Mouse (Mus musculus) embryonic facial prominence, embryonic 14.5 days (tissue): ENCODE data around the gene Vmn1r195. TPM values are rescaled to one million over a fixed set of nuclear protein-coding genes. Genes with fewer than 3 reads are reported as not detected.

Experiments
- ATAC-seq: fragments of 200-750 bp; cut with Nextera tagmentation; 2 replicates; pipeline ENCODE4 v1.8.0; 2017; ENCODE audit warnings: low read depth, moderate number of reproducible peaks, moderate TSS enrichment
- DNase-seq: peaks from one replicate; pipeline ENCODE4 v3.0.0-alpha.2; 2015; ENCODE audit warnings: low spot score
- H3K27ac ChIP-seq: fragments of 300-500 bp; sonication (generic); replicated peaks from 2 replicates; pipeline ENCODE4 v1.5.1; 2014; ENCODE audit warnings: low read depth, mild to moderate bottlenecking, low read length, moderate library complexity
- H3K27me3 ChIP-seq: fragments of 300-500 bp; sonication (generic); replicated peaks from 2 replicates; pipeline ENCODE4 v1.6.1; 2014; ENCODE audit warnings: low read length; ENCODE audit not compliant: control insufficient read depth, insufficient read depth
- H3K36me3 ChIP-seq: fragments of 300-500 bp; sonication (generic); 2 replicates; pipeline ENCODE4 v1.6.1; 2014; ENCODE audit warnings: low read length, mixed read lengths; ENCODE audit not compliant: control insufficient read depth, insufficient read depth
- H3K4me1 ChIP-seq: fragments of 300-500 bp; sonication (generic); 2 replicates; pipeline ENCODE4 v1.6.1; 2014; ENCODE audit warnings: antibody characterized with exemption, low read length; ENCODE audit not compliant: control insufficient read depth, insufficient read depth
- H3K4me2 ChIP-seq: fragments of 300-500 bp; sonication (generic); 2 replicates; pipeline ENCODE4 v1.6.1; 2014; ENCODE audit warnings: low read depth, mild to moderate bottlenecking, low read length, moderate library complexity, mixed read lengths
- H3K4me3 ChIP-seq: fragments of 300-500 bp; sonication (generic); 2 replicates; pipeline ENCODE4 v1.5.1; 2014; ENCODE audit warnings: low read depth, mild to moderate bottlenecking, low read length
- H3K9ac ChIP-seq: fragments of 300-500 bp; sonication (generic); 2 replicates; pipeline ENCODE4 v1.6.1; 2014; ENCODE audit warnings: low read depth, mild to moderate bottlenecking, low read length, moderate library complexity, mixed read lengths
- H3K9me3 ChIP-seq: fragments of 300-500 bp; sonication (generic); 2 replicates; pipeline ENCODE4 v1.6.1; 2016; ENCODE audit warnings: low read length; ENCODE audit not compliant: control insufficient read depth
- polyA plus RNA-seq: library from polyadenylated mRNA; unstranded; fragments of >200 nt; fragmentation: Nextera tagmentation; extraction: Ambion mirVana; gene quantifications from 2 replicates; pipeline ENCODE4 v1.2.1, GENCODE M21; 2014

Vmn1r195 gene
- polyA plus RNA-seq, 1 experiment from 2014 or later: not detected

- Histone ChIP-seq H3K9ac (no peak overlapping the region), H3K4me1 (no peaks in the 10 kb centered on the region), H3K36me3 (no peaks in the 10 kb centered on the region), H3K27me3 (no peaks in the 10 kb centered on the region), H3K4me3 (no peak overlapping the region), H3K4me2 (no peak overlapping the region), H3K27ac (no peak overlapping the region), H3K9me3 (no peaks in the 10 kb centered on the region)
- DNase-seq: no peak
- ATAC-seq: no peak
Observed at GRCm38 (mm10) chr13:22320091-22320490, 49.8 kb downstream of the Vmn1r195 start.

- DNase-seq: no peak
- Histone ChIP-seq H3K27me3 (no peaks in the 10 kb centered on the region), H3K9ac (no peak within 1 kb of the TSS), H3K27ac (no peak within 1 kb of the TSS), H3K4me2 (no peak within 1 kb of the TSS), H3K36me3 (no peaks in the 10 kb centered on the region), H3K4me3 (no peak within 1 kb of the TSS), H3K9me3 (no peaks in the 10 kb centered on the region), H3K4me1 (no peaks in the 10 kb centered on the region)
- ATAC-seq: no peak
Observed at GRCm38 (mm10) chr13:22324289-22324688, 54.0 kb downstream of the Vmn1r195 start, which contains the start of gene Vmn1r197. Gene Vmn1r197, plus strand, starts transcription at chr13:22324589.

Other genes starting within 250 kb of the Vmn1r195 start
- gene Hist1h2ah, start 235.0 kb upstream of the Vmn1r195 start, polyA plus RNA-seq: 13.1 TPM in 1 of 2 replicates, not detected in the other
- 3.9 and 6.6 TPM in 2 replicates for gene Hist1h2bk, start 234.7 kb upstream of the Vmn1r195 start, polyA plus RNA-seq
- gene Hist1h4i, start 229.2 kb upstream of the Vmn1r195 start, polyA plus RNA-seq: 11.8 and 13.3 TPM in 2 replicates
- 24.9 and 28.8 TPM in 2 replicates for gene Hist1h2ag, start 227.6 kb upstream of the Vmn1r195 start, polyA plus RNA-seq
- 3.4 and 7.4 TPM in 2 replicates for gene Hist1h2bj, start 227.3 kb upstream of the Vmn1r195 start, polyA plus RNA-seq
- not detected in 2 replicates for gene Vmn1r188, start 186.1 kb upstream of the Vmn1r195 start, polyA plus RNA-seq
- 0.10 TPM in 1 of 2 replicates, not detected in the other for gene Vmn1r189, start 164.7 kb upstream of the Vmn1r195 start, polyA plus RNA-seq
- not detected in 2 replicates for gene Vmn1r191, start 86.6 kb upstream of the Vmn1r195 start, polyA plus RNA-seq
- gene Vmn1r192, start 79.4 kb upstream of the Vmn1r195 start, polyA plus RNA-seq: not detected in 2 replicates
- not detected in 2 replicates for gene Vmn1r193, start 47.4 kb upstream of the Vmn1r195 start, polyA plus RNA-seq
- gene Vmn1r194, start 26.3 kb upstream of the Vmn1r195 start, polyA plus RNA-seq: not detected in 2 replicates
- gene Vmn1r196, start 19.4 kb downstream of the Vmn1r195 start, polyA plus RNA-seq: not detected in 2 replicates
- gene Vmn1r197, start 54.1 kb downstream of the Vmn1r195 start, polyA plus RNA-seq: 0.26 TPM in 1 of 2 replicates, not detected in the other
- not detected in 2 replicates for gene Vmn1r198, start 79.8 kb downstream of the Vmn1r195 start, polyA plus RNA-seq
- not detected in 2 replicates for gene Vmn1r199, start 109.3 kb downstream of the Vmn1r195 start, polyA plus RNA-seq
- gene Vmn1r200, start 119.9 kb downstream of the Vmn1r195 start, polyA plus RNA-seq: 0.04 TPM in 1 of 2 replicates, not detected in the other
- gene Vmn1r201, start 201.4 kb downstream of the Vmn1r195 start, polyA plus RNA-seq: not detected in 2 replicates
- not detected in 2 replicates for gene Vmn1r202, start 234.9 kb downstream of the Vmn1r195 start, polyA plus RNA-seq
- not detected in 2 replicates for gene Vmn1r203, start 247.6 kb downstream of the Vmn1r195 start, polyA plus RNA-seq